Mouse (Mus musculus) liver, embryonic 14.5 days (tissue): ENCODE data around the gene Fshr. TPM values are rescaled to one million over a fixed set of nuclear protein-coding genes. Genes with fewer than 3 reads are reported as not detected.

Source experiments
- ATAC-seq: fragments of 200-750 bp; cut with Nextera tagmentation; 2 replicates; pipeline ENCODE4 v1.8.0; 2017; ENCODE audit warnings: moderate number of reproducible peaks, mild to moderate bottlenecking, moderate library complexity; ENCODE audit not compliant: insufficient read depth
- DNase-seq, 3 experiments: peaks; one replicate each; pipeline ENCODE4 v3.0.0-alpha.2; 2012 to 2013; ENCODE audit warnings: low read depth in 3 of 3, low spot score in 3 of 3
- H3K27ac ChIP-seq: fragments of 300-500 bp; sonication (generic); 2 replicates; pipeline ENCODE4 v1.5.1; 2014; ENCODE audit warnings: moderate library complexity, mild to moderate bottlenecking, control low read depth, inconsistent platforms
- H3K27me3 ChIP-seq: fragments of 300-500 bp; sonication (generic); 2 replicates; pipeline ENCODE4 v1.6.1; 2014; ENCODE audit warnings: mild to moderate bottlenecking, low read length, moderate library complexity; ENCODE audit not compliant: control insufficient read depth, insufficient read depth
- H3K36me3 ChIP-seq: fragments of 300-500 bp; sonication (generic); replicated peaks from 2 replicates; pipeline ENCODE4 v1.6.1; 2014; ENCODE audit warnings: low read depth; ENCODE audit not compliant: control insufficient read depth, insufficient read depth
- H3K4me1 ChIP-seq, 2 experiments: fragments of 200-500 bp in 1 of 2; fragments of 300-500 bp in 1 of 2; sonication (generic) in 1 of 2; replicated peaks; 2 replicates each; pipeline ENCODE4 v1.6.1; 2012 to 2014; ENCODE audit warnings: antibody characterized with exemption in 1 of 2, inconsistent platforms in 1 of 2, low read length in 1 of 2; ENCODE audit not compliant: control insufficient read depth in 2 of 2, insufficient read depth in 2 of 2
- H3K4me2 ChIP-seq: fragments of 300-500 bp; sonication (generic); 2 replicates; pipeline ENCODE4 v1.6.1; 2014; ENCODE audit warnings: low read depth, mild to moderate bottlenecking, control low read depth, moderate library complexity
- H3K4me3 ChIP-seq, 2 experiments: fragments of 200-500 bp in 1 of 2; fragments of 300-500 bp in 1 of 2; sonication (generic) in 1 of 2; 2 replicates each; pipeline ENCODE4 v1.5.1; 2012 to 2014; ENCODE audit warnings: low read depth in 2 of 2, low read length in 2 of 2, mild to moderate bottlenecking in 2 of 2, control low read depth in 1 of 2, inconsistent platforms in 1 of 2, moderate library complexity in 1 of 2; ENCODE audit not compliant: insufficient read depth in 1 of 2
- H3K9ac ChIP-seq: fragments of 300-500 bp; sonication (generic); replicated peaks from 2 replicates; pipeline ENCODE4 v1.6.1; 2014; ENCODE audit warnings: mild to moderate bottlenecking, control low read depth, moderate library complexity
- H3K9me3 ChIP-seq: fragments of 300-500 bp; sonication (generic); 2 replicates; pipeline ENCODE4 v1.6.1; 2016; ENCODE audit warnings: low read length, mixed read lengths; ENCODE audit not compliant: control insufficient read depth
- CTCF ChIP-seq: IDR thresholded peaks from 2 replicates; pipeline ENCODE4 v1.5.1; 2016; ENCODE audit warnings: antibody characterized with exemption, low read depth, control low read depth
- EP300 ChIP-seq: IDR thresholded peaks from 2 replicates; pipeline ENCODE4 v1.6.1; 2016; ENCODE audit warnings: antibody characterized with exemption, low read depth
- WGBS: fragments of 180-500 bp; shearing (Covaris S2); extraction: QIAGEN DNeasy Blood & Tissue Kit; methylation state at CpG from one replicate; pipeline ENCODE4 v1.1.7; 2014; ENCODE audit not compliant: insufficient replicate concordance; 5-methylcytosine and 5-hydroxymethylcytosine counted together
- polyA plus RNA-seq, 2 experiments: library from polyadenylated mRNA; depleted of rRNA in 1 of 2; stranded (reverse) in 1 of 2; unstranded in 1 of 2; fragments of >200 nt; fragmentation: Nextera tagmentation in 1 of 2; extraction: Ambion mirVana in 1 of 2; gene quantifications; 2 replicates each; pipeline versions ENCODE4 v1.2.1 to v1.2.3; 2012 to 2014

Gene Fshr
- polyA plus RNA-seq, 2 experiments: not detected

DNA sequence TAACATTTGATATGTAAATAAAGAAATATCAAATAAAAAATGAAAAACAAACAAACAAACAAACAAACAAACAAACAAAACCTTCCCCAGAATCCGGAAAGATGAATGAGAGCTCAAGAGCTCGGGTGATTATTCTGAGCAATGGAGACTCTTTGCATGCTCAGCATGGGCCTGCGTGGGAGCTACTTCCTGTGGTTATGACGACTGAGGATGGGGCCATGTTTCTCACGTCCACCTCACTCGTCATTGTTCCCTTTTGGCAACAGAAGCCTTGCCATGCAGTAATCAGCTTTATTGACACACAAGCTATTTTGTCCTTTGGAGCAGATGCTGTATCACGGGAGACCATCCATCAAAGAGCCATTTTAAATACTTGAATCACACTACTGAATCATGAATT lies 191.8 kb downstream of the Fshr start:
- Histone ChIP-seq H3K4me1 (no peaks in the 10 kb centered on the region), H3K27ac (no peak overlapping the region), H3K27me3 (no peaks in the 10 kb centered on the region), H3K36me3 (no peaks in the 10 kb centered on the region), H3K4me2 (no peak overlapping the region), H3K9me3 (no peaks in the 10 kb centered on the region), H3K9ac (no peak overlapping the region), H3K4me3 (no peak overlapping the region)
- ATAC-seq: no peak
- WGBS: 46% methylated on average over 7 of the region's 7 CpGs
- no peak for DNase-seq
- no peak for TF ChIP-seq CTCF
- TF ChIP-seq EP300: no peak

DNA sequence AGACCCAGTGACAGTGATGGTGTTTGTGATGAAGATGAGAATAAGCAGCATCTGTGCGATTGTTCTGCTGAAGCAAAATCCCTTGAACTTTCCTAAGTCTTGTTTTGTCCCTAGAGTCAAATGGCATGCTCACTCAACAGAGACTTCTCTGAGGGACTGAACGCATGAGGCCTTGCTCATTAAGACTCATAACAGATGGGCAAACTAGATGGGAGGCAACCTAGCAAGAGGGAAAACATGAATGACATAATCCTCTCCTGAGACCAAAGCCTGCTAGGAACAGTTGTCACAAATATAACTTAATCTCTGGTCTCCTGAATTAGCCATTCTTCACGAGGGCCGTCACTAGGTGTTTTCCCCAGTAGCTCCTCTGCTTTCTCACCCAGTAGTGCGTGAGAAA lies 194.5 kb downstream of the Fshr start:
- Histone ChIP-seq H3K4me2 (no peak overlapping the region), H3K27me3 (no peaks in the 10 kb centered on the region), H3K4me3 (no peak overlapping the region), H3K27ac (no peak overlapping the region), H3K9ac (no peak overlapping the region), H3K9me3 (no peaks in the 10 kb centered on the region), H3K36me3 (no peaks in the 10 kb centered on the region), H3K4me1 (no peaks in the 10 kb centered on the region)
- ATAC-seq: no peak
- 61% methylated on average over 5 of the region's 5 CpGs for WGBS
- TF ChIP-seq EP300 (no peak), CTCF (no peak)
- no peak for DNase-seq

DNA sequence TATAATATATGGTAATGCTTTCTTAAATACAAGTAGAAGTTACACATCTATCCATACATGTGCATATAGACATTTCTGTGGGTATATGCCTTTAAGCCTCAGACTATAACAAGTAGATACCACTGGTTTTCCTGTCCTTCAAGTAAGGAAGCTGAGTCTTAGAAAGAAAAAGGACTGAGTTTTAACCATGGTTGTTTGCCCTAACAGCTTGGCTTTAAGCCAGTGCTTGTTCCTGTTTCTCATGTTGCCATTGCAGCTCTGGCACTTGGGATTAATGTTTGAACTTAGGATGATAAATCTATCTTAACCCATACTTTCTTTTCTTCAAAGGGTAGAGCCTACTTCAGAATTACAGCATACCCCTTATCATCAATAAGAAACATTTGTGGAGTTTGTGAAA lies 200.6 kb downstream of the Fshr start:
- no peak overlapping the region for H3K4me3 ChIP-seq
- H3K36me3 ChIP-seq: no peaks in the 10 kb centered on the region
- H3K4me2 ChIP-seq: no peak overlapping the region
- ATAC-seq (no peak), DNase-seq (no peak)
- H3K27me3 ChIP-seq: no peaks in the 10 kb centered on the region
- H3K9me3 ChIP-seq: no peaks in the 10 kb centered on the region
- no peak overlapping the region for H3K27ac ChIP-seq
- no peak for TF ChIP-seq CTCF
- no peak for TF ChIP-seq EP300
- no peaks in the 10 kb centered on the region for H3K4me1 ChIP-seq
- no peak overlapping the region for H3K9ac ChIP-seq

DNA sequence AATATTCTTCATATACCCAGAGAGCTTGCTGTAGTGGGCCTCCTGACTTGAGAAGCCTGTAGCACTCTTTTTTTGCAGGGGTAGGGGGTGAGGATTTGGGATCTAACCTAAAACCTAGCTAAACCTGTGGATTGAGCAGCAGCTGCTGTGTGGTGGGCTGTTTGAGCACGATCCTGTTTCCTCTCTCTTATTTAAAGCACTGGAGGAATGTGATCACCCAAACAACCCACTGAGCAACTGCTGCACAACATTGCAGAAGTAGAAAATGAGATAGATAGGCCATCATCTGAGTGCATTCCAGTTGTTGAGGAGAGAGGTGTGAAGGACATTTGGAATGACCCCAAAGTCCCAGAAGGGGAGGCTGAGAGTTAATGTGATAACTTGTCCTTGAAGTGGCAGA lies 202.2 kb downstream of the Fshr start:
- 28% methylated on average over 1 of the region's 1 CpGs for WGBS
- TF ChIP-seq EP300 (no peak), CTCF (no peak)
- H3K4me3 ChIP-seq: no peak overlapping the region
- no peak for ATAC-seq
- H3K4me2 ChIP-seq: no peak overlapping the region
- no peak overlapping the region for H3K9ac ChIP-seq
- no peaks in the 10 kb centered on the region for H3K9me3 ChIP-seq
- no peak for DNase-seq
- H3K36me3 ChIP-seq: no peaks in the 10 kb centered on the region
- no peak overlapping the region for H3K27ac ChIP-seq
- no peaks in the 10 kb centered on the region for H3K4me1 ChIP-seq
- H3K27me3 ChIP-seq: no peaks in the 10 kb centered on the region

DNA sequence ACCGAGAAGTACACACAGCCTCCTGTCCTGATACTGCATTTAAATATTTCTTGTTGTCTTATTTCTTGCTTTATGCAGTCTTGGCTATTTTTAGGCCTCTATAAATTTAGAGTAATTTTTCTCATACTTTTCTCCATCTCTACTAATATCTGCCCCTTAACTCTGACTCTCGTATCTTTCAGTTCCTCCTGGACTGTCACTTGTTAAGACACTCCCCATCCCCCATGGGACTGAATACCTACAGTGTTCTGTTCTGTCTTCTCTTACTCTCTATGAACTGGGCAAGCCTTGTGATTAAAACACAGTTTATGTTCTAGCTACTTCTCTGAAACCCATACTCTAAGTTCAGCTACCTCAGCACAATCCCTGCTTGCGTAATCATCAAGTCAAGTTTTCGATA lies 209.2 kb downstream of the Fshr start:
- TF ChIP-seq CTCF (no peak), EP300 (no peak)
- H3K27me3 ChIP-seq: no peaks in the 10 kb centered on the region
- DNase-seq: no peak
- H3K9ac ChIP-seq: no peak overlapping the region
- no peaks in the 10 kb centered on the region for H3K36me3 ChIP-seq
- no peak for ATAC-seq
- 68% methylated on average over 4 of the region's 4 CpGs for WGBS
- no peak overlapping the region for H3K4me3 ChIP-seq
- H3K4me1 ChIP-seq: no peaks in the 10 kb centered on the region
- H3K4me2 ChIP-seq: no peak overlapping the region
- H3K27ac ChIP-seq: no peak overlapping the region
- H3K9me3 ChIP-seq: no peaks in the 10 kb centered on the region
